Mouse (Mus musculus): ENCODE results near the gene Aknad1.

Aknad1 gene

DNA sequence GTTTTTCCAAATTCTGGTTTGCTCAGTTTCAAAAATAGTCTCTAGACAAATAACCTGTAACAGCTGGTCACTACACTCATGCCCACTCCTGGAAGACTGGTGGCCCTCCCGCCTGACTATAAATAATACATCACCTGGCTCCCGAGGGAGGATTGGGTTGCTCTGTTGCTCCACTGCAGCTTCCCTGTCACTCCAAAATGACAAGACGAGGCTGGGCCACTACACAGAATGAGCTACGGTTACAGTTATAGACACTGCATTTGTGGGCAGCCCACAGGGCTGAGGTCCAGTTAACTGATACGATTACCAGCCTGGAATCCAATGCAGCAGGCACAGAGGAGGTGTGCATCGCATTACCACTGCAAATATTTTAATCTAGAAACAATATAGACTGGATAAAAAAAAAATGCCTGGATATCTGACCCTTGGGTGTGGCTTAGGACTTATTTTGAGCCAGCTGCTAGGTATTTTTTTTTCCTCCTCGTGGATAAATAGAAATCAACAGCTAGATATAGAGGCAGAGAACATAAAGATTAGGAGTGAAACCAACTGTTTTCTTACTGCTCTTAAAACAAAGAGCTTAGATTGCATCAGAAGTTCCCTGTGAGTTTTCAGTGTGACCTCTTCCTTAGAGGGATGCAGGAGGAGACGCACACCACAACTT, at the start of gene Aknad1:
Aknad1 (plus strand) TSS at position 614 of the 664 bp plus-strand sequence.
- DNase-seq (ENCODE audit: low spot score): no peak

DNA sequence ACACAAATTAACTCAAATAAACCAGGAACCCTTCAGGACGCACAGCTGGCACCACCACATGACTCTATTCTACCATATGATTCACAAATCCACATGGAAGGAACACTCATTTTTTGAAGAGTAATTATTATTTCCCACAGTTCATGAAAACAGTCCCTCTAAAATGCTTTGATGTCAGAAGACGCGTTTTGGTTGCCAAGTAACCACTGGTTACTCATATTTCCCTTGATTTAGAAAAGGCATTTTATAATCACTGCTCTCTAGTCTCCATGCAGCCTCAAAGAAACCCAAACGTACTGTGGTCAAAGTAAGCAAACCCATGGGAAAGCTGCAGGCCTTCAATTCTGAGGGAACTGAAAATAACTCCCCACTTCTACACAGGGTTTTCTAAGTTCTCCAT, 49.5 kb upstream of the Aknad1 start:
- DNase-seq (ENCODE audit: low spot score): no peak

DNA sequence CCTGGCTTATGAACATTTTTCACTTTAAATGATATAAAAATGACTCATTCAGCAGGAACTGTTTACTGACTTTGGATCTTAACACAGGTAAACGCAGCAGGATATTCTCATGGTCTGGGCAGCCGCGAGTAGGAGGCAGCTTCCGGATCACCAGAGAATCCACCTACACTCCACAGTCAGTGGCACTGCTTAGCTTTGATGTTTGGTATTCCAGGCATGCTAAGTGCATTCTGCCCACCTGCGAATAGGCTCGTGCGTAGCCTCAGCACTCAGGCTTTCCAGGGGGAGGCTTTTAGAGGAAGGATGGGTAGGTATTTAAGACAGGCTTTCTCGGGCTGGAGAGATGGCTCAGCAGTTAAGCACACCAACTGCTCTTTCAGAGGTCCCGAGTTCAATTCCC, 45.1 kb upstream of the Aknad1 start:
- no peak for DNase-seq (ENCODE audit: low spot score)

GRCm38 (mm10) chr3:108698662-108699061, 40.8 kb upstream of the Aknad1 start:
- no peak for DNase-seq (ENCODE audit: low spot score)

DNA sequence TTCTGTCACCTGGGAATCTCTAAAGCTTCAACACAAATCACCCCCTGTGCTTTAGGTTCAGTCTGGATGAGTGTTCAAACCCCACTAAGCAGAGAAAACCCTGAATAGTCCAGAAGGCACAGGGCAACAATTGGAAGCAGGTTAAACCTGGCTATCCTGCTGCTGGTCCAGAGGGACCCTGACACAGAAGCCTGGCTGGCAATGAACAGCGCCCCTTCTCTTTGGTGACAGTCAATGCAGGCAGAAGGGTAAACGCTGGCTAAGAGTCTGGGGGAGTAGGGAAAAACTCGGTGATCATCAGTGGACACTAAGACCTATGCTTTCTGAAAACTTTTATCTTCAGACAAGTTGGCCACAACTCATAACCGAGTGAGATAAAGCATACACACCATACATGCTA, 39.7 kb upstream of the Aknad1 start:
- no peak for DNase-seq (ENCODE audit: low spot score)

- DNase-seq (ENCODE audit: low spot score): no peak
These were observed 38.2 kb upstream of the Aknad1 start for GRCm38 (mm10) chr3:108701256-108701655.

DNA sequence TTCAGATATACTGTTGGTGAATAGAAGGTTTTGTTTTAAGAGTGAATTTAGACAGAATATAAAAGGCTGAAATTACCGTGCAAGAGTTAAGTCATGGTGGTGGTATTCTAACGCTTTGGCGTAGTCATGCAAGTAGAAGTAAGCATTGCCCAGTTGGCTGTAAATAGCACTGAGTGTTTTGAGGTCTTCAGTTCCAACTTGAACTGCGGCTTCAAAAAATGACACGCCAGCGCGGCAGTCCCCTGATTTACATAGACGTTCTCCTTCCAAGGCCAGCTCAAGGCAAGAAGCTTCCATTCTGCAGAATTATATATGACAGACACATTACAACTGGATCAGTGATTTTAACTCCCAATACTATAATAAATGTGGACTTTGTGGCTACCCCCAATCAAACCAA, 36.7 kb upstream of the Aknad1 start:
- DNase-seq (ENCODE audit: low spot score): no peak

GRCm38 (mm10) chr3:108711296-108711695, 28.2 kb upstream of the Aknad1 start:
- no peak for DNase-seq (ENCODE audit: low spot score)

DNA sequence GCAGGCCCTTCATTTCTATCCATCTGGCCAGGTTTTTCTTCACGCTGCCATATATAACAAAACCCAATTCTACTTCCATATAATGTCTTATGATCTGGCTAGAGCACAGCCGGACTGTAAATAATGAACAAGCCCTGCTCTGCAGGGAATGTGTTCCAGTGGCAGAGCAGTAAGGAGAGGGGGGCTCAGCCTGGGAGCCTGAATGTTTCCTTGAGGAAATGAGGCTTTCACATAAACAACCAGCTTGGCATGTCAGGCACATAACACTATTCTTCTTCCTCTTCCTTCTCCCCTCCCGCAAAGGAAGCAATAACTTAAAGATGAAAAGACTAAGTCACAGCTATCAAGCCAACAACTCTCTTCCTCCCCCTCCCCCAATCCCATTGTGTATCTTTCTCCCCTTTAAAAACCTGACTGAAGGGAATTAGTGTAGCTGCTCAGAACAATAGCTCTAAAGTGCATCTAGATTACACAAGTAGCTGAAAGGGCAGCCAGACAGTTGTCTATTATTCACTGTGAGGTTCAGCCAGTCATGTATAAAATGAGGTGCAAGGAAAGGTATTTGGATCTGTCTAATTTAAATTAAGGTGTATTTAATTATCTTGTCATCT, 26.3 kb upstream of the Aknad1 start:
- no peak for DNase-seq (ENCODE audit: low spot score)

DNA sequence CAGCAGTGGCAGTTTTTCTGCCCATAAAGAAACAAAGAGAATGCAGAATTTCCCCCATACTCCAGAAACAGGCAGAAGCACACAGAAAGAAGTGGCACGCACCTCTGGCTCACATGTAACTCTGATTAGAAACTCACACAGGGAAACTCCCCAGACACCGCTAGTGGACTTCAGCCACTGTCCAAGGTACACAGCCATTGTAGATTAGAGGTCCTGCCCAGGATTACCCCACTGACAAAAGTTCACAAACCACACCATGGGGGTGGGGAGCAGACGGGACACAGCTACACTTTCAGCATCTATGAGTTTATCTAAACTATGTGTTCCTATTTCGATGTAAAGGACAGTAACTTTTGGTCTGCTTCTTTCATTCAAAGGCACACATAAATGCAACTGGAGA, 24.6 kb upstream of the Aknad1 start:
- no peak for DNase-seq (ENCODE audit: low spot score)

GRCm38 (mm10) chr3:108717896-108718502, 21.5 kb upstream of the Aknad1 start:
- no peak for DNase-seq (ENCODE audit: low spot score)

- DNase-seq (ENCODE audit: low spot score): no peak
These were observed 20.1 kb upstream of the Aknad1 start for GRCm38 (mm10) chr3:108719357-108719756.

DNA sequence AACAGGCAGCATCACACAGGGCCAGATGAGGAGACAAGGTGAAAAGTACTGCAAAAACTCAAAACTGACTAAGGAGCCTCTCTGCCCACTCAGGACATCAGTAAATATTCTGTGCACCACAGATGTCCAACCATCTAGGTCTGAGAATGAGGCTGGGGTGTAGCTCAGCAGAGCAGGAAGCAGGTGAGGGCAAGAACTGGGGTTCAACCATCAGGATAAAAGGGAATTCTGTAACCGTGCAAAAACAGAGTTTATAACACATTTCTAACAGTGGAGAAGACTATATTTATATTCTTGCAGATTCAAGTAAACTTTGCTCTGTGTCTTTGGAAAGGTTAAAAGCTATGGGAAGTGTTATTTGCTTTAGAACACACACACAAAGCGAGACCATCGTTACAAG, 19.7 kb upstream of the Aknad1 start:
- DNase-seq (ENCODE audit: low spot score): no peak

- DNase-seq (ENCODE audit: low spot score): no peak
These were observed 18.1 kb upstream of the Aknad1 start for GRCm38 (mm10) chr3:108721076-108721991.

GRCm38 (mm10) chr3:108722036-108722872, 17.2 kb upstream of the Aknad1 start, which contains the start of gene Gpsm2:
Gene Gpsm2, minus strand, starts transcription at chr3:108722309.
- DNase-seq (ENCODE audit: low spot score): peak; percentile 88

GRCm38 (mm10) chr3:108726413-108726812, 13.0 kb upstream of the Aknad1 start:
- no peak for DNase-seq (ENCODE audit: low spot score)

- no peak for DNase-seq (ENCODE audit: low spot score)
These were observed 12.1 kb upstream of the Aknad1 start for GRCm38 (mm10) chr3:108727344-108727743.

GRCm38 (mm10) chr3:108727776-108728175, 11.7 kb upstream of the Aknad1 start:
- DNase-seq (ENCODE audit: low spot score): no peak

DNA sequence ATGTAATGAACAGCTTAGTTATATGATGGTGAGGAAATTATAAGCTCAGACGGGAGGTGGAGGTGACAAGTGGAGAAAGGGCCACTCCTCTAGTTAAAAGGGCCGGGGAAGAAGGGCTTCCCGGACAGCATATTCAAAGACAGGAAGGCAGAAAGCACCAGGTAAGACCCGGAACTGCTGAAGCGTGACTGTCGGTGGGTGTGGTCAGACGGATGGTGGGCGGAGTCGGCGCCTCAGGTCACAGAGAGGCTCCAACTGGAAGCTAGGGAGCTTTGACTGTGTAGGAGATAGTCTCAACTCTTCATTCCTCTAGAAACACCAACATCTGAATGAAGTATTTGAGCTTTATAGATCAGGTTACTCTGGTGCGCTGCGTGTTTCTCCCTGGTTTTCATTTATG, 9.1 kb upstream of the Aknad1 start:
- no peak for DNase-seq (ENCODE audit: low spot score)

- no peak for DNase-seq (ENCODE audit: low spot score)
These were observed 1.7 kb upstream of the Aknad1 start for GRCm38 (mm10) chr3:108737761-108738160.

- DNase-seq (ENCODE audit: low spot score): no peak
These were observed 4.6 kb downstream of the Aknad1 start for GRCm38 (mm10) chr3:108744060-108744459.

DNA sequence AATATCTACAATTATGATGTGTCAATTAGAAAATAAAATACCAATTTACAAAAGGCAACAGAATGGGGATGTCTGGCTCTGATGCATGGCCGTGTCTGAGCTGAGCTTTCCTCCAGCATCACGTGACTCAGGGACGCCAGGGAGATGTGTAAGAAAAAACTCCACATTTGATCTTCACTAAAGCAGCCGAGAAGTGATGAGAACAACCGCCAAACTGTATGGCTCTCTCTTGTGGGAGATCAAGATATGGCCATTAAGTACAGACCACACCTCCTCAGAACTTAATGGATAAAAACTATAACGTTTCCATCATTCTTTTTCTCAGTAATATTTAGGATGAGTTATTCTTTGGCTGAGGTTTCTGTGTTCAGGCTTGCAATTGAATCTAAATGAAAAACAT, 11.6 kb downstream of the Aknad1 start:
- DNase-seq (ENCODE audit: low spot score): no peak
